Mouse (Mus musculus): ENCODE results near the gene Nrip2. TPM values are rescaled to one million over a fixed set of nuclear protein-coding genes. Genes with fewer than 3 reads are reported as not detected.
"Not testable (repeated sequence)": the region's sequence is repeated elsewhere in the genome, so short reads cannot be mapped to it uniquely, and the experiment has no call there.

Gene Nrip2
- 10 to 100 TPM; 14.6 to 16.4 TPM for total RNA-seq (2021)
- long read RNA-seq, transcript Nrip2-201 (6 exons, 1,893 nt) = major isoform, 8 of 18 reads
- long read RNA-seq, partial matches to known transcripts = 5 of 18 reads
- long read RNA-seq, other reads (novel, unspliced or antisense) = 5 of 18 reads

DNA sequence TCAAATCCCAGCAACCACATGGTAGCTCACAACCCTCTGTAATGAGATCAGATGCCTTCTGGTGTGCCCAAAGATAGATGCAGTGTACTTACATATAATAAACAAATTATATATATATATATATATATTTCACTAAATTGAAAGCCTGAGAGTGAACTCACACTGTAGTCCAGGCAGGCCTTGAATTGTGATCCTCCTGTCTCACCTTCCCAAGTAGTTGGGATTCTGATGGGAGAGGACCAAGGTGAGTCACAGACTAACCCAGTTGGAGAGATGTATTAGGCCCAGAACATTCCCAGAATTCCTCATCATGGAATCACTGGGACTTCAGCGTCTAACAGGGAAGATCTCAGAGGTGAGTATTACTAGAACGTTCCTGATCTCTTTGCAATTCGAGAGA, at the start of gene Nrip2:
Nrip2 (plus strand) TSS at position 301 of the 400 bp plus-strand sequence.
- DNase-seq (ENCODE audit: low spot score in 2 of 2) = no peak

DNA sequence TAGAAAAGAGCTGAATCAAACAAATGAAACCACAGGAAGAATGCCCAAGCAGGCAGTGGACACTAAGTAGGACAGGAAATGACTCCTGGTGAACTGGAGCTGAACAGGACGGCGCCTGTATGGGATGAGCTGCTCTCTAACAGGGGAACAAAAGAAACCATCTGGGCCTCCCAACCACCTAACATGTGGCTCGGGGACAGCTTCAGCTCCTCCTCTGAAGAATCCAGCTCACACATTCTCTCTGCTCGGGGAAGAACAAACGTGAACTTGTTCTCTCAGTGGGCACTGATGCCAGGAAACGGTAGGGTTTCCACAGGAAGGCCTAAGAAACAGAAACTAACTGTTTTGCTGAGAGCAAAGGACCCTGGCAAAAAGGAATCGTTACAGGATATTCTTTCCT, 49.4 kb upstream of the Nrip2 start:
- peak in 1 of 2 experiments; percentile 48 for DNase-seq (ENCODE audit: low spot score in 2 of 2)

DNA sequence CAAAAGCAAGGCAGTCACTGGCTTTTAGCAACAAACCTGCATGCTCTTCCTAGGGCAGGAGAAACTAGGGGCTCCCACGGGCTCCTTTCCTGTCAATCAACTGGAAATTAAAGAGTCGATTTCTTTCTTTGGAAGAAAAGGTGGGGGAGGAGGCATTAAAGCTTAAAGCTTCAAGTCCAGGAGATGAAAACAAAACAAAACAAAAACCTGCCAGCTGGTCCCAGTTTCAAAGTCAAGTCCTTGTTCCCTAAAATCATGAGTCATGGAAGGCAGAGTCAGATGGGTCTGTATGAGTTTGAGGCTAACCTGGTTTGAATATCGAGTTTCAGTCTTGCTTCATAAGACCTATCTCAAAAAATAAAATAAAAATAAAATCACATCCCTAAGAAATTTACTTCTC, 45.0 kb upstream of the Nrip2 start:
- DNase-seq (ENCODE audit: low spot score in 2 of 2) = no peak

- peak; percentile 42 to 68 for DNase-seq (ENCODE audit: low spot score in 2 of 2)
These were observed 43.9 kb upstream of the Nrip2 start for GRCm38 (mm10) chr6:128355201-128355681.

GRCm38 (mm10) chr6:128355726-128356416, 43.2 kb upstream of the Nrip2 start, which contains the start of gene Tulp3:
Gene Tulp3, minus strand, starts transcription at chr6:128355851.
- peak; percentile 96 to 98 for DNase-seq (ENCODE audit: low spot score in 2 of 2)

DNA sequence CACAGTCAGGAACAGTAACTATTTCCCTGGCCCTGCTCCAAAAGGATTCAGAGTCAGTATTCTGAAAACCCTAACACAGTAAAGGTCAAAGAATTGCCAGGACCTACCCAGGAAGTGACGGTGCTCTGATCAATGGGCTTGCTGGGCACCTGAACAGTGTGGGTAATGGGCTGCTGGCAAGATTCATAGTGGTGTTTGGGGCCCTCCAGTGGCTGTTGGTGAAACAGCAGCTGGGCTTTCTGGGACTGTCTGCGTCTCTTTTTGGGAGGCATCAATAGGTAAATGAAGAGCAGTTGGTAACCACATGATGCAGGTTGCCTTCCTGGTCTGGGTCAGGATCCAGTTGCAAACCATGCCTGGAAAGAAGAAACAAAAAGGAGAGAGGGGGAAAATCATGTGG, 40.1 kb upstream of the Nrip2 start:
- DNase-seq (ENCODE audit: low spot score in 2 of 2) = peak; percentile 51 to 88

DNA sequence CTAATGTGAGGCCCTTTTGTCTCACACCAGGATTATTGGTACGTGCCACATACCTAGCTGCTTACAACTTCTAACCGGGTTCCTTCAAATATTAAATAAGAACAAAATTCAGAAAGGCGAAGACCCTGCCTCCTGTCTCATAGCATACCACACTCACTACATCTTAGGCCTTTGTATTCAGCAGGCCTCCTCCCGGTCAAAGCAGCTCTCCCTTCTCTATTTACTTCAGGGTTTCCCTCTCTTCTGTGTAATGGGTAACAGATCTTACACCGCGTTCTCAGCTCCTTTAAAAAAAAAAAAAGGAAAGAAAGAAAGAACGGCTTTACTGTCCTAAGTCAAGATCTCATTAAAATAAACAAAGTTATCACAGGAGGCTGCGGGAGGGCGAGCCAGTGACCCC, 37.2 kb upstream of the Nrip2 start:
- no peak for DNase-seq (ENCODE audit: low spot score in 2 of 2)

- peak; percentile 58 to 82 for DNase-seq (ENCODE audit: low spot score in 2 of 2)
These were observed 36.6 kb upstream of the Nrip2 start, which contains the start of the genes Rhno1 and Foxm1 for GRCm38 (mm10) chr6:128362381-128363006. Gene Rhno1, minus strand, starts transcription at chr6:128362911. Gene Foxm1, plus strand, starts transcription at chr6:128362967.

DNA sequence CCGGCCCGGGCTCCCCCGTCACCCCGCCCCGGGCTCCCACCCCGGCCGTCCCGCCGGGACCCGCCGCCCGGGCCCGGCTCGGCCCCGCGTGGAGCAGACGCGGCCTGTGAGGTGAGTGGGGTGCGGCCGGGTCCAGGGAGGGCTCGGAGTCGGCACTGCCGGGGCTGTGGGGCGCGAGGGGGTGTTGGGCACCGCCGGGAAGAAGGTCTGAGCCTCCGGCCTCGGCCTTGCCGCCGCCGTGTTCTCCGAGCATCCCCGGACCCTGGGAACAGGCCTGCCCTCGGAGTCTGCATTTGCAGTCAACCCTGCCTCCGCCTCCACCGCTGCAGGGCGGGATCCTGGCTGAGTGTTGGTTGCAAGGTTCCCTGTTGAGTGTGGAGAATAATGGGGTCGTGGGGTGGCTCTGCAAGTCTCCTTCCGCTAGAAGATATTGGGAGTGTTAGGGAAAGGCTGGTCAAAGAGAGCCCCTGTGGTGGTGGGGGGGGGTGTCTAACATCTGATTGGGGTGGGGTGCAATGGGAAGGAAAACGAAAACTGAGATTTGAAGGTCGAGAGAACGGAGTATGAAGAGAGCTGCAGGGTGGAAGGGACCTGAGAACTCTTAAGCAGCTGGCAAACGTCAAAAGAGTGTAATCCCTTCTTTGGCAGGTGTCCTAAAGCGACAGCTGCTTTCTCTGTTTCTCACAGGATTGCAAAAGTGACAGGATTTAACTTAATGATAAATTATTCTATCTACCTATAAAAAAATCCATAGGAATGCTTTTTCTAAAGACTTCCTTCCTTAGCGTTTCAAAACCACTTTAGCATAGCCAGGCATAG, 35.9 kb upstream of the Nrip2 start:
- no peak for DNase-seq (ENCODE audit: low spot score in 2 of 2)

DNA sequence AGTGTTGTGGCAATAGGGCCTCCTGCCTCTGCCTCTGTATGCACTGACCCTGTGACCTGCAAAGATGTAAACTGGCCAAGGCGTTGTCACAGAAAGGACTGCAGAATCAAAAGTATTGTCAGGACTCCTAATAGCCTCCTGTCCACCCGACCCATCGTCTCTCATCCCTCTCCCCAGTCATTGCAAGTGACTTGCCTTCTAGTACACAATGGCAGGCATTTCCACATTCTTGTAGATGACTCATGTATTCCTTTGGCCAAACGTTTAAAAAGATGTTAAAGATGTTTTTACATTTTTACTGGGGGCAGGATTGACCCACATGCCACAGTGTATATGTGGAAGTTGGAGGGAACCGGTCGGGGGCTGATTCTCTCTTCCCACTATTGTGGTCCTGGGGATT, 34.4 kb upstream of the Nrip2 start:
- DNase-seq (ENCODE audit: low spot score in 2 of 2) = no peak

DNA sequence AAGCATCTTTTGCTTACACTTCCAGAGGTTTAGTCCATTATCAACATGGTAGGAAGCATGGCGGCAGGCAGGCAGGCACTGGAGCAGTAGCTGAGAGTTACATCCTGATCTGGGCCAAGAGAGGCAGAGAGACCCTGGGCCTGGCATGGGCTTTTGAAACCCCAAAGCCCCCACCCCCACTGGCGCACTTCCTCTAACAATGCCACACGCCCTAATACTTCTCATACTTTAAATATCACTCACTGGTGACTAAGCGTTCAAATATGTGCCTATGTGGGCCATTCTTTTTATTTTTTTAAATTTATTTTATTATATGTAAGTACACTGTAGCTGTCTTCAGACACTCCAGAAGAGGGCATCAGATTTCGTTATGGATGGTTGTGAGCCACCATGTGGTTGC, 32.6 kb upstream of the Nrip2 start:
- DNase-seq (ENCODE audit: low spot score in 2 of 2) = no peak

GRCm38 (mm10) chr6:128370040-128370439, 29.1 kb upstream of the Nrip2 start:
- no peak for DNase-seq (ENCODE audit: low spot score in 2 of 2)

DNA sequence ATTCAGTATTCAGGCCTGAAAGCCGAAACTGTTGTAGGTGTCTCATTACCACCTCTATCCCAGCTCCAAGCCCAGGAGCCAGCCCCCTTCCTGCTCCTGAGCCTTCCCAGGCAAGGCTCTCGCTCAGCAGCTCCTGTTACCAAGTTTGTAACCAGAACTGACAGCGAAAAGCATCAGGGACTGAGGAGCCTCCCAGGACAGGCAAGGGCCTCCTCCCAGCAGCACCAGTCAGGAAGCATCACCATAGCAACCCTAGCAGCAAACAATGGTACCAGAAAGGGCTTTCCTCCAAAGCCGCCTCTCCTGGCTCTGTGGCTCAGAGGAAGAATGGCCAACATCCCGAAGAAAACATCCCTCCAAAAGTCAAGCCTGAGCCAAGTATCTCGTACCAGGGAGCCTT, 23.9 kb upstream of the Nrip2 start, which contains the start of the genes Tex52 and Gm44596:
Tex52 (plus strand) TSS at position 265 of the 400 bp plus-strand sequence.
Gm44596 (plus strand) TSS at position 312 of the 400 bp plus-strand sequence.
- peak; percentile 60 to 72 for DNase-seq (ENCODE audit: low spot score in 2 of 2)

- no peak for DNase-seq (ENCODE audit: low spot score in 2 of 2)
These were observed 22.6 kb upstream of the Nrip2 start for GRCm38 (mm10) chr6:128376371-128377085.

DNA sequence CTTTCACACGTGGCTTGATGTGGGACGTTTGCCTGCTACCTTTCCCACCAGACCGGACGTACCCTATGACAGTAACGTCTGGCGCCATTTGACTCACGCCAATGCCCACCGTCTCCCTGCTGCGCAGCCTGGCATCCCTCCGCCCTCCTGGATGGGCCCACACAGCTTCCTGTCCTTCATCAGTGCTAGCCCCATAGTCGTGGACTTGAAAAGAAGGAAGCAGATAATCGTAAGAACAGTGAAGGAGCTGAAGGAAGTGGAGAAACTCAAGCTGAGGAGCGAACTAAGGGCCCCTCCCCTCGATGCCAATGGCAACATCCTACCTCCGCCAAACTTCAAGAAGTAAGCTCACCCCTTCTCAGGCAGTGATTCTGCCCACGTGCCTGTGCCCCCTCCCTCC, 19.5 kb upstream of the Nrip2 start:
- DNase-seq (ENCODE audit: low spot score in 2 of 2) = no peak

DNA sequence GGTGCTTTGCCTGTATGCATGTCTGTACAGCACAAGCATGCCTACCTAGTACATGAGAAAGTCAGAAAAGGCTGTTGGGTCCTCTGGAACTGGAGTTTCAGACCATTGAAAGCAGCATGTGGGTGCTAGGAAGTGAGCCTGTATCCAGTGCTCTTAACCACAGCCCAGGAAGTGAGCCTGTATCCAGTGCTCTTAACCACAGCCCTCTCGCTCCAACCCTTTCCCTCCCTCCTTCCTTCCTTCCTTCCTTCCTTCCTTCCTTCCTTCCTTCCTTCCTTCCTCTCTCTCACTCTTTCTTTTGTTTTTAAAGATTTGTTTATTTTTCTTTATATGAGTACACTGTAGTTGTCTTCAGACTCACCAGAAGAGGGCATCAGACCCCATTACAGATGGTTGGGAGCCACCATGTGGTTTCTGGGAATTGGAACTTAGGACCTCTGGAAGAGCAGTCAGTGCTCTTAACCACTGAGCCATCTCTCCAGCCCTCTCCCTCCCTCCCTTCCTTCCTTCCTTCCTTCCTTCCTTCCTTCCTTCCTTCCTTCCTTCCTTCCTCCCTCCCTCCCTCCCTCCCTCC, 18.4 kb upstream of the Nrip2 start:
- not testable (repeated sequence) for DNase-seq (ENCODE audit: low spot score in 2 of 2)

DNA sequence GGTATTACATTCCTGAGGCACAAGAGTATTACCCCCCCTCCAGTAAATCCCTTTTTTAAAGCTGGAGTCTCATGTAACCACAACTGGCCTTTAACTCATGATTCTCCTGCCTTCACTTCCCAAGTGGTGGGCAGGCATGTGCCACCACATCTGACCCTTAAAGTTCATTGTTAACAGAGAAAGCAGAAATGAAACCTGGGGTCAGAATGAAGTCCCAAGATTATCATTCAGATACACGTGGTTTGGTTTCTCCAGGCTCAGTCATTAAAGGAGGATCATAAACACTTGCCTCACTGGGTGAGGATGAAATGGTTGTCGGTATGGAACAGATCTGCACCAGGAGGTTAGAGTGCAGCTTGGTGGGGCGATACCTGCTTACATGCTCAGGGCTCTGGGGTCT, 17.8 kb upstream of the Nrip2 start:
- DNase-seq (ENCODE audit: low spot score in 2 of 2) = no peak

GRCm38 (mm10) chr6:128383752-128384151, 15.3 kb upstream of the Nrip2 start:
- DNase-seq (ENCODE audit: low spot score in 2 of 2) = no peak

DNA sequence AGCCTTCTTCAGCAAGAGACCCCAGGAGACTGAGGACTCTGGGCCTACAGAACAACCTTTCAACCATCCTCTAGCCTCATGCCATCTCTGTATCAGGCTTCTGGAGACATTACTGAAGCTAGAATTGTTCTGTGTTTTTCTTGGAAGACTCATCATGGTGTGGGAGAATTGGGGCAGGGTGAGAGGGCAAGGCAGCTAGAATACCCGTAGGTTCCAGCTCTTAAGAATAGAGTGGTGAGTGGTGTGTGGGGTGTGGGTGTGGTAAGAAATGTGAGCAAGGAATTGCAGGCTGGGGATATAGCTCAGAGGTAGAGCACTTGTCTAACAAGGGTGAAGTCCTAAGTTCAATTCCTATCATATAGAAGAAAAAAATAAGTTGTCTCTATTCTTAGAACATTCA, 14.1 kb upstream of the Nrip2 start:
- DNase-seq (ENCODE audit: low spot score in 2 of 2) = no peak

GRCm38 (mm10) chr6:128389185-128389584, 9.9 kb upstream of the Nrip2 start:
- DNase-seq (ENCODE audit: low spot score in 2 of 2) = no peak
